Mouse (Mus musculus) Muller cell, postnatal 12 days (primary cell): Measurements from ENCODE around the gene Gm17535.
"Not testable (repeated sequence)": the region's sequence is repeated elsewhere in the genome, so short reads cannot be mapped to it uniquely, and the experiment has no call there.

ENCODE experiments used
- DNase-seq: peaks from one replicate; pipeline ENCODE4 v3.0.0-alpha.2; 2015; ENCODE audit errors: inconsistent ontology term

The Gm17535 gene

GRCm38 (mm10) chr9:3024912-3025467, 9.4 kb upstream of the Gm17535 start, which contains the start of gene Gm10717:
Gene Gm10717 (plus strand): TSS chr9:3025417.
- DNase-seq: not testable (repeated sequence)

GRCm38 (mm10) chr9:3025653-3026052, 8.7 kb upstream of the Gm17535 start:
- not testable (repeated sequence) for DNase-seq

GRCm38 (mm10) chr9:3026136-3026535, 8.3 kb upstream of the Gm17535 start:
- DNase-seq: not testable (repeated sequence)

- DNase-seq: not testable (repeated sequence)
Measured at GRCm38 (mm10) chr9:3026741-3027140, 7.7 kb upstream of the Gm17535 start.

GRCm38 (mm10) chr9:3027200-3027599, 7.2 kb upstream of the Gm17535 start:
- DNase-seq: peak; percentile 82

GRCm38 (mm10) chr9:3029276-3030000, 5.0 kb upstream of the Gm17535 start:
- not testable (repeated sequence) for DNase-seq

GRCm38 (mm10) chr9:3030677-3031318, 3.6 kb upstream of the Gm17535 start:
- DNase-seq: peak; percentile 98

- DNase-seq: not testable (repeated sequence)
Measured at GRCm38 (mm10) chr9:3036577-3036976, 2.2 kb downstream of the Gm17535 start, which contains the start of gene Gm10715. Gene Gm10715 (plus strand): TSS chr9:3036877.

- DNase-seq: peak; percentile 40
Measured at GRCm38 (mm10) chr9:3038161-3038560, 3.8 kb downstream of the Gm17535 start.
